Mouse (Mus musculus): ENCODE measurements around the gene Myzap.

Myzap gene

GRCm38 (mm10) chr9:71599861-71600260, 7.7 kb upstream of the Myzap start:
- DNase-seq, result no peak

GRCm38 (mm10) chr9:71596888-71597287, 4.7 kb upstream of the Myzap start:
- DNase-seq, result no peak

- no peak for DNase-seq
Observed at GRCm38 (mm10) chr9:71592577-71593285, 571 bp upstream of the Myzap start.

- DNase-seq, result no peak
Observed at GRCm38 (mm10) chr9:71591106-71591505, 1.1 kb downstream of the Myzap start.

GRCm38 (mm10) chr9:71589771-71590170, 2.4 kb downstream of the Myzap start:
- no peak for DNase-seq

- no peak for DNase-seq
Observed at GRCm38 (mm10) chr9:71588930-71589592, 3.1 kb downstream of the Myzap start.

- DNase-seq, result no peak
Observed at GRCm38 (mm10) chr9:71586408-71586807, 5.8 kb downstream of the Myzap start.

GRCm38 (mm10) chr9:71582771-71583170, 9.4 kb downstream of the Myzap start:
- DNase-seq, result no peak

- no peak for DNase-seq
Observed at GRCm38 (mm10) chr9:71578896-71579564, 13.1 kb downstream of the Myzap start.

- DNase-seq, result no peak
Observed at GRCm38 (mm10) chr9:71574440-71574839, 17.7 kb downstream of the Myzap start.

GRCm38 (mm10) chr9:71573771-71574340, 18.3 kb downstream of the Myzap start:
- DNase-seq, result no peak

- DNase-seq, result peak; percentile 67
Observed at GRCm38 (mm10) chr9:71571150-71571633, 21.0 kb downstream of the Myzap start.

GRCm38 (mm10) chr9:71570170-71570569, 22.0 kb downstream of the Myzap start:
- DNase-seq, result peak; percentile 48

- DNase-seq, result peak; percentile 29
Observed at GRCm38 (mm10) chr9:71568323-71568942, 23.7 kb downstream of the Myzap start.

GRCm38 (mm10) chr9:71567391-71567790, 24.8 kb downstream of the Myzap start:
- no peak for DNase-seq

GRCm38 (mm10) chr9:71566763-71567162, 25.4 kb downstream of the Myzap start:
- DNase-seq, result no peak

- DNase-seq, result no peak
Observed at GRCm38 (mm10) chr9:71557737-71558136, 34.4 kb downstream of the Myzap start.

GRCm38 (mm10) chr9:71554001-71554400, 38.2 kb downstream of the Myzap start:
- DNase-seq, result no peak

GRCm38 (mm10) chr9:71550176-71550575, 42.0 kb downstream of the Myzap start:
- DNase-seq, result no peak

GRCm38 (mm10) chr9:71547704-71548275, 44.4 kb downstream of the Myzap start:
- no peak for DNase-seq

GRCm38 (mm10) chr9:71544831-71545230, 47.3 kb downstream of the Myzap start:
- DNase-seq, result no peak

- DNase-seq, result peak; percentile 80
Observed at GRCm38 (mm10) chr9:71543443-71544222, 48.5 kb downstream of the Myzap start.
